Mouse (Mus musculus) brain, embryonic 14.5 days (tissue): ENCODE measurements around the gene Nfic. TPM values are rescaled to one million over a fixed set of nuclear protein-coding genes. Genes with fewer than 3 reads are reported as not detected.
A peak's percentile ranks its signal among the peaks of the same experiment; 100 is the strongest.

Experiments used
- DNase-seq: peaks from one replicate; pipeline ENCODE4 v3.0.0-alpha.2; 2011; ENCODE audit warnings: low read depth
- CTCF ChIP-seq: fragments of 200-500 bp; IDR thresholded peaks from 2 replicates; pipeline ENCODE4 v1.5.1; 2012; ENCODE audit warnings: inconsistent platforms, mild to moderate bottlenecking, moderate library complexity, borderline replicate concordance; ENCODE audit not compliant: insufficient read depth, insufficient read length; ENCODE audit errors: extremely low read depth
- POLR2A ChIP-seq: fragments of 200-500 bp; IDR thresholded peaks from 2 replicates; pipeline ENCODE4 v1.6.1; 2012; ENCODE audit warnings: mild to moderate bottlenecking, inconsistent platforms, borderline replicate concordance; ENCODE audit not compliant: poor library complexity, insufficient read depth, insufficient read length, severe bottlenecking; ENCODE audit errors: extremely low read depth
- polyA plus RNA-seq: library from polyadenylated mRNA; depleted of rRNA; stranded (reverse); fragments of >200 nt; gene quantifications from 2 replicates; pipeline ENCODE4 v1.2.3, GENCODE M21; 2012

The Nfic gene
- polyA plus RNA-seq, 1 experiment, result 16.7 TPM

DNA sequence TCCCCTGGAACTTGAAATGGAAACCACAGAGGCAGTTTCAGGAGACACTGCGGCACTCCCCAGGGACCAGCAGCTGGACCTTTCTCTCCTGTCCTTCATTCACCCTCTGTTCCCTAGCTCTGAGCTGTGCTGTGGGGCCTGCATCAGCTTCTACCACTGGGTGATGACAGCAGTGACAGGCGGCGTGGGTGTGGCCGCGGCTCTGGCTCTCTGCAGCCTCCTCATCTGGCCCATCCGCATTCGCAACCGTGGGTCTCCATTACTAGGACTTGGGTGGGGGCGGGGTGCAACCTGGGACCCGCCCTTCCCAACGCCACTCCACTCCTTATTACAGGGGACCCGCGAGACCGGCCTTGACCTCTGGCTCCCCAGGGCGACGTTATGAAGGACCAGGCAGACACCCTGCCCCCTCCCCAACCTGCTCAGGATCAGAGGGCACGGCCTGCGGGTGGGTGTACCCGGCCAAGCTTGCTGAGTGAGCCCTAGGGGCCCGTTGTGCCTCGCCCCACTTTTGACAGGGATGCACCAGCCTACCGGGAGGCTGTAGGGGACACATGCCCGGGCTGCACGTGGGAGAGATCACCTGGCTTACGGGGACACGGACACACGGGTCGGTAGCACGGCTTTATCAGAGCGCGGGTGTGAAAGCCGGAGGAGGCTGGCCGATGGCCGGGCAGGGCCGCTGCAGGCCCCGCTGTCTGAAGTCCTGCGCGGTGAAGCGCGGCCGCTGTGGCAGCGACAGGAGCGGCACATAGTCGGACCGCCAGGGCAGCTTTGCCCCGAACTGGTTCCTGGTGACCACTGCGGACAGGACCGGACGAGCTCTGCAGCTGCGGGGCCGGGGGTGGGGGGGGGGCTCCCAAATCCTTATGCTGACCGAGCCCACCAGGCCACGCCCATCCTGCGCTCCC, 91.7 kb downstream of the Nfic start:
- TF ChIP-seq CTCF, result no peak
- no peak for TF ChIP-seq POLR2A
- DNase-seq, result no peak

DNA sequence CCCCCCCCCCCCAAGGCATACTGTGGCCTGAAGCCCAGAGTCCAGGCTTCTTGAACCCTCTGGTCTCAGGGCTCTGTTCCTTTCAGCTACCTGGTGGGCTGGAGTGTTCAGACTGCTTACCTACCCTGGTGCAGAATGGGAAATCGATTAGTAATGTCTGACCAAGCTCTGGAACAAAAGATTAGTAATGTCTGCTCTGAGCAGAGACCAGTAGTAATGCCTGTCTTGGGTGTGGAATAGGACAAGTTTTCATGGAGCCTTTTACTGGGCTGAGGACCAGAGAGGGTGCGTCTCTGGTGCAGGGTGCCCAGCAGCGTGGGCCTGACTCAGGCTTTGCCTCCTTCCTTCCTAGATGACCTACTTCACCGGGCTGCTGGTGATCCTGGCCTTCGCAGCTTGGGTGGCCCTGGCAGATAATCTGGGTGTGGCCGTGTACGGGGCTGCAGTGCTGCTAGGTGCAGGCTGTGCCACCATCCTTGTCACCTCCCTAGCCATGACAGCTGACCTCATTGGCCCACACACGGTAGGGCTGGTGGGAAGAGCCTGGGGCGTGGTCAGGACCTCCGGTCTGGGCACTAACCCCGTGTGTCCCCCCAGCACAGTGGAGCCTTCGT, 93.0 kb downstream of the Nfic start:
- DNase-seq, result no peak
- TF ChIP-seq POLR2A, result no peak

DNA sequence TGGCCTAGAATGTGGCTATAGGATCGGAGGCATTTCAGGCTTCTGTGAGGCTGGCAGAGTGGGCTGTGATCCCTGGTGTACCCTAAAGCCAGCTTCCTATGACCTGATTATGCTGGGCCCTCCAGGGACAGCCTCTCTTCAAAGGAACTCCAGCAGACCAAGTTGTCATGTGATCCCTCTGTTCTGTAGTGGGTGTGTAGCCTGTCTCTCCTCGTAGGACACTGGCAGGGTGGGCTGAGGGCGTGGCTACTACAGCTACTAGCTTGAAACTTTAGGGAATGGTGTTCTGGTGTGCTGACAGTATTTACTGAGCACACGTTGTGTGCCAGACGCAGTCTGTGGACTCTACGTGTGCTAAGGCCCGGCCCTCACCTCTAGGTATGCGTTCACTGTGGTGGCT, 94.7 kb downstream of the Nfic start:
- DNase-seq, result no peak
- TF ChIP-seq CTCF (no peak), POLR2A (no peak)

DNA sequence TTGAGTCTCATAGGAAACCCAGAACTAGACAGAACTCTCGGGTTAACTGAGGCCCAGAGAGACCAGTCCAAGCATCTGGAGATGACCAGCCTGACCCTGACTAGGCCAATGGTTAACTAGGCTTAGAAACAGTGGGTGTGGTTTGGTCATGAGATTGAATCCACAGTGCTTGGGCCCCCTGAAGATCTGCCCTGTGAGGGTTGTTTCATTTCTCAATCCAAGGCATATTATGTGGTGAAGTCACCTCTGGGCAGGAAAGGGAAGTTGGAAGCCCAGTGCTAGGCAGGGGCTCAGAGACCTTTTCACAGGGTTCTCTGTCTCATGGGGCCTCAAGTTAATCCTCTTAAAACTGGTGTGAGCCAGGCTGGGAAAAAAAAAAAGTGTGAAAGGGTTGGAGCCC, 96.6 kb downstream of the Nfic start:
- DNase-seq, result no peak
- no peak for TF ChIP-seq CTCF
- no peak for TF ChIP-seq POLR2A

DNA sequence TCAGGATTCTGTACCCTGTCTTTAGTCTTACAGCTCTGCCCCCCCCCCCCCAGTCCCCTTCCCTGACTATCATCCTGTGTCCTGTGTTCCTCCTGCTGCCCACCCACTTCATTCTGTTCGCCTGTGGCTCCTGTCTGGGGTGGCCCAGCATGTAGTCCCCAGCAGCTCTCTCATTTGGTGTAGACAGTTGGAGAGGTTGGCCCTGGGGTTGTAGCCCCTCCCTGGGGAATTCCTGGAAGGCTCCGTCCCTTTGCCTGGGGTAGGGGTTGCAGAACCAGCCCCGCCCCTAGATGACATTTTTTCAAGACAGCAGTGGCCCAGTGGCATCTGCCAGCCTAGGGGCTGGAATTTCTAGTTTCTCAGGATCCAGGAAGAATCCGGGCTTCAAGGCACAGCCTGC, 97.2 kb downstream of the Nfic start:
- TF ChIP-seq POLR2A (no peak), CTCF (no peak)
- DNase-seq, result no peak

DNA sequence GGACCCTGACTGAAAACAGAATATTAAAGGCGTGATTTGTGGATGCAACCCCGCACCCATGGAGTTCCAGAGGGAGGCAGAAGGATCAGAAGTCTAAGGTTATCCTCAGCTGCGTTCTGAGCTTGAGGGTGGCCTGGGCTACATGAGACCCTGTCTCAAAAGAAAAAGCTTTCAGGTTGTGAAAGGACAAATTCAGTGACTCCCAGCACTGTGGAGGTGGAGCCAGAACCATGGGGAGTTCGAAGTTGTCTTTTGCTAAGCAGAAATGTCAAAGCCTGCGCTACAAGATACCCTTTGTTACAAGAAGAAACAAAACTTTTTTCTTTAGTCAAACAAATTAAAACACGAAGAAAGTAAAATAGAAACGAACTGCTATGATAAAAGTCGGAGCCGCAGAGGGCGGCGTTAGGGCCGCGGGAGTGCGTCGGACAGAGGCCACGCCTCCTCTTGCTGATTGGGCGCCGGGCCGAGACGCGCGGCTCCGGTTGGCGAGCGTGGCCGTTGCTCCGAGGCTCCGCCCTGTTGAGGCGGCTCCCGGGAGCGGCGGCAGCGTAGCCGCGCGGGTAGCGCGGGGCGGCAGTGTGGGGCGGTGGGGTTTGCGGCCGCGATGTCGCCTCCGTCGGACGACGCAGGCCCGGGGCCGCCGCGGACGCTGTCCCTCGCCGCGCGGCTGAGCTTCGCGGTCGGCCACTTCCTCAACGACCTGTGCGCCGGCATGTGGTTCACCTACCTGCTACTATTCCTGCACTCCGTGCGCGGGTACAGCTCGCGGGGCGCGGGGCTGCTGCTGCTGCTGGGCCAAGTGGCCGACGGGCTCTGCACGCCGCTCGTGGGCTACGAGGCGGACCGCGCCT, 98.2 kb downstream of the Nfic start, which contains the start of gene Mfsd12:
TSS of gene Mfsd12 (plus strand) at position 501 of the 854 bp plus-strand sequence.
- TF ChIP-seq CTCF (no peak), POLR2A (peak; percentile 79)
- peak; percentile 96 for DNase-seq

DNA sequence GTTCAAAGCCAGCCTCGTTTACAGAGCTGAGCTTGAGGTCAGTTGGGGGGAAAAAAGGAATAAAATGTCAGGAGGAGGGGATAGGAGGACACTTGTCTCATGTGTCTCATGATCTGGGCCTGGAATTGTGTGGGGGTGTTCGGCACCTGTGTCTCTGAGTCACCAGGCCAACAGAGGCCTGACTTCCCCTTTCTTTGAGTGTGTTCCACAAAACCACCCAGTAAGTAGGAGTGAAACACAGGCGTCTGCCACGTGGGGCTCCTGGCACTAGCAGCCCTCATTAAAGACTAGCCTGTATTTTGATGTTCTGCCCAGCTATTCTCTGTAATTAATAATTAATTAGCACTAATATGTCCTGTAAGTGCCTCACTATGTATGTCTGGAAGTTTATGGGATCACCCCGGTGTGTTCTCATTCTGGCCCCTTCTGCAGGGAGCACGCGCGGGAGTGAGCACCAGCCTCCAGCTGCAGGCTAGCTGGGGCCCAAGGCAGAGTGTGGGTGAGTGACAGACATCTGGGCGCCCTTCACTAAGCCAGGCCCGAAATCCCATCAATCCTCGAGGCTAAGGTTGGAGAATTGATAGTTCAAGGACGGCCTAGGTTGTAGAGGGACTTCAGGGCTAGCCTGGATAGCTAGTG, 99.0 kb downstream of the Nfic start:
- DNase-seq, result no peak
- TF ChIP-seq POLR2A (no peak), CTCF (no peak)

DNA sequence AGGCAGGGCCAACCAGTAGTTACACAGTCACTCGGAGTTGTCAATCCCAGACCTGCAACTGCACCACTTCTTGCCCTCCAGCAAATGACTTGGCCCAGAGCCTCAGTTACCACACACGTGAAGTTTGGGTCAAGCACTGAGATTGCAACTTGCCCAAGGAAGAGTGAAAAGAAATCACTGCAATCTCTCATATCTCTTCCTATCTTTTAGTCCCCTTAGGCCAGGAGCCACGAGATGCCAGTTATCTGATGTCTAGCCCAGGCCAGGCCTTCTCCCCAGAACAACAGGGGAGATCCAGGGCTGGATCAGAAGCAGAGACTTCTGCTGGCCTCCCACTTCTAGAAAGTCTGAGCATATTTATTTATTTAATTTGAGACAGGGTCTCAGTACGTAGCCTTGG, 99.9 kb downstream of the Nfic start:
- TF ChIP-seq POLR2A (no peak), CTCF (no peak)
- DNase-seq, result no peak

DNA sequence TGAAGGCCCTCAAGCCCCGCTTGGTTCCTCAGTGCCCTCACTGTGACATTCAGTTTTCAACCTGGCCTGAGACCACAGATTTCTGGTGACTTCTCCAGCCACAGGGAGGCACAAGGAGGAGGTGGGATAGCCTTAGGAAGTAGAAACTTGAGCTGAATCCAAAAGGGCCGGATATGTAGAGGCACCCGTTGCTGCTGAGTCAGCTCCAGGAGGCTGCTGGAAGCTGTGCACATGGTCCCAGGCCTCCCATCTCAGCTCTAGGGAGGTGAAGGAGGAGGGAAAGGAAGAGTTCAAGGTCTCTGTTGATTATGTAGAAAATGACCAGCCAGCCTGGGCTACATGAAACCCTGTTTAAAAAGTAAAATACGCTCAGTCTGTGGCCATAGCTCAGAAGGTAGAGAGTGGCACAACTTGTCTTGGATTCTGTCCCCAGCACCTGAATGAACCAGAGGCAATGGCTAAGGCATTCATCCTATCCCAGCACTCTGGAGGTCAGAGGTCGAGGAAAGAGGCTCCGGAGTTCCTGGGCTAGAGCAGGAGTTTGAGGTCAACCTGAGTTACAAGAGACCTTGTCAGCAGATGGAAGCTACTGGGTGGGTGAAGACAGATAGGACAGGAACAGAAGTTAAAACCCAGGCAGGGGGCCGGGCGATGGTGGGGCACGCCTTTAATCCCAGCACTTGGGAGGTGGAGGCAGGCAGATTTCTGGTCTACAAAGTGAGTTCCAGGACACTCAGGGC, 100.5 kb downstream of the Nfic start:
- DNase-seq, result no peak

DNA sequence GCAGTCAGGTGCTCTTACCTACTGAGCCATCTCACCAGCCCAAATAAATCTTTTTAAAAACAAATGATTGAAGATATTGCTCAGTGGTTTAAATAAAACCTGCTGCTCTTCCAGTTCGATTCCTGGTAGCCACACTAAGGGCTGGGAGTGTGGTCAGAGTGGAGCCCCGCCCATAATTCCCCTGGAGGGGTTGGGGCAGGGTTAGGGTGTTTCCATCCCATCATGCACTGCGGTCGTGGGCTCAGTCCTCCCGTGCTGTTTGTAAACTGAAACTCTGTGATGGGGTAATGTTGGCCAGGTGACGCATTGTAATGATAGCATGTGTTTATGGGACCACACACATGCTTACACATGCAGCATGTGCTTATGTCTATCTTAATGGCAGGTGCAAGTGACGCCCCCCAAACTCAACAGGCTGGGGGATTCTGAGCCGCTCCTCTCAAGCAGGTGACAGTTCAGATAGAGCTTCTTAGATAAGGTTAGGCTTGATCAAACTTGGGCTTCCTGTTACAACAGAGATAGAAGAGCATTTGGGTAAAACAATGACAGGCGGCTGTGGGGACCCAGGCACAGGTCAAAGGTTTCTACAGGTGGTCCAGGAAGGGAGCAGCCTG, 103.7 kb downstream of the Nfic start:
- no peak for TF ChIP-seq CTCF
- no peak for TF ChIP-seq POLR2A
- DNase-seq, result no peak

More for the DNA sequence above, 100.5 kb downstream of the Nfic start:
- TF ChIP-seq CTCF, result no peak
- no peak for TF ChIP-seq POLR2A

DNA sequence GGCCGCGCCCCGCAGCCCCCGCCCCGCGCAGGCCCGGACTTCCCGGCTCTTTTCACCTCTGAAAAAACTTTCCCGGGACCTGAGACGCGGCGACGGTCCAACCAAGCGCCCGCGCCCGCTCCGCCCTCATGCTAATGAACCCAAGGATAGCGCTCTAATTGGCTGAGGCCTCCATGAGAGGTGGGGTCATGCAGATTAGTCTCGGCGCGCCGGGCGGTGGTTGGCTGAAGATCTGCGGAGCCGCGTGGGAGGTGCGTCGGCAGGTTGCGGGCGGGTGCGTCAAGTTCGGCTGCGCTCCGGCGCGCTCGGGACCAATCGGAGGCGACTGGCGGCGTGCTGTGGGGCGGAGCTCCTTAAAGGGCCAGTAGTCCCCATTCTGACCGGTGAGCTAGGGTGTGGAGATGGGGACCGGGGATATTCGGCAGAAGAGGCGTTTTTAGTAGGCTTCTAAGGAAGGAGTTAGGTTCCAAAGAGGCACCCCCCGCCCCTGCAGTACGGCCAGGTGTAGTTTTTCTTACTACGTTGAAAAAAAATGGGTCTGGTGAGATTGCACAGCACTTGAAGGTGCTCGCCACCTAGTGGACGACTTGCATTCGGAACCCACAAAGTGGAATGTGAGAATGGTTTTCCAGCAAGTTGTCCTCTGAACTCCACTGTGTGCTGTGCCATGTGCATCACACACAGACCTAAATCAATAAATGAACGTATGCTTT, 104.9 kb downstream of the Nfic start, which contains the start of gene Hmg20b:
TSS of gene Hmg20b (minus strand) at position 130 of the 713 bp plus-strand sequence.
- TF ChIP-seq CTCF (peak; percentile 84), POLR2A (0 out of 2 replicates have a peak, but pooled peaks have one; percentile 25)
- DNase-seq, result peak; percentile 100
